Mouse (Mus musculus) ovary, postnatal 36 days (tissue): ENCODE measurements around the gene Stt3b.

Experiments used
- DNase-seq: peaks from one replicate; pipeline ENCODE4 v3.0.0; 2022; ENCODE audit warnings: low spot score, mixed read lengths

The Stt3b gene

GRCm38 (mm10) chr9:115310346-115311222 is at the start of gene Stt3b:
Gene Stt3b, minus strand, starts transcription at chr9:115310421.
- DNase-seq = peak; percentile 100

- DNase-seq = no peak
Measured at GRCm38 (mm10) chr9:115358421-115358820, 48.2 kb upstream of the Stt3b start.

- DNase-seq = no peak
Measured at GRCm38 (mm10) chr9:115357996-115358395, 47.8 kb upstream of the Stt3b start.

GRCm38 (mm10) chr9:115356731-115357458 is 46.7 kb upstream of the Stt3b start:
- peak; percentile 10 for DNase-seq

GRCm38 (mm10) chr9:115355972-115356371 is 45.8 kb upstream of the Stt3b start:
- no peak for DNase-seq

- no peak for DNase-seq
Measured at GRCm38 (mm10) chr9:115349741-115350512, 39.7 kb upstream of the Stt3b start.

GRCm38 (mm10) chr9:115349106-115349505 is 38.9 kb upstream of the Stt3b start:
- DNase-seq = no peak

- no peak for DNase-seq
Measured at GRCm38 (mm10) chr9:115344930-115345329, 34.7 kb upstream of the Stt3b start.

- no peak for DNase-seq
Measured at GRCm38 (mm10) chr9:115341576-115341975, 31.4 kb upstream of the Stt3b start.

GRCm38 (mm10) chr9:115340212-115340815 is 30.1 kb upstream of the Stt3b start:
- DNase-seq = no peak

- no peak for DNase-seq
Measured at GRCm38 (mm10) chr9:115338816-115339215, 28.6 kb upstream of the Stt3b start.

GRCm38 (mm10) chr9:115333016-115333415 is 22.8 kb upstream of the Stt3b start:
- DNase-seq = no peak

- no peak for DNase-seq
Measured at GRCm38 (mm10) chr9:115332339-115332738, 22.1 kb upstream of the Stt3b start.

- DNase-seq = no peak
Measured at GRCm38 (mm10) chr9:115330861-115331476, 20.7 kb upstream of the Stt3b start.

GRCm38 (mm10) chr9:115326533-115326890 is 16.3 kb upstream of the Stt3b start:
- no peak for DNase-seq

GRCm38 (mm10) chr9:115325831-115326532 is 15.8 kb upstream of the Stt3b start:
- no peak for DNase-seq

GRCm38 (mm10) chr9:115323572-115323971 is 13.4 kb upstream of the Stt3b start:
- DNase-seq = no peak

- no peak for DNase-seq
Measured at GRCm38 (mm10) chr9:115322385-115322784, 12.2 kb upstream of the Stt3b start.

- DNase-seq = no peak
Measured at GRCm38 (mm10) chr9:115321052-115321451, 10.8 kb upstream of the Stt3b start.

- no peak for DNase-seq
Measured at GRCm38 (mm10) chr9:115320156-115320555, 9.9 kb upstream of the Stt3b start.
